Mouse (Mus musculus) G1E (cell line): ENCODE data around the gene Ndufb4.

ENCODE experiments used
- CTCF ChIP-seq: IDR thresholded peaks from 2 replicates; pipeline ENCODE4 v1.5.1; 2012; ENCODE audit warnings: low read depth, low read length, inconsistent platforms, mixed read lengths
- GATA1 ChIP-seq: IDR thresholded peaks from 2 replicates; pipeline ENCODE4 v1.6.1; 2012; ENCODE audit warnings: borderline replicate concordance, low read length, inconsistent platforms, mixed read lengths
- POLR2AphosphoS5 ChIP-seq: IDR thresholded peaks from 2 replicates; pipeline ENCODE4 v1.6.1; 2012; ENCODE audit warnings: low read depth, low read length, inconsistent platforms; ENCODE audit not compliant: insufficient replicate concordance
- TAL1 ChIP-seq: conservative IDR thresholded peaks from 2 replicates; pipeline ENCODE4 v1.6.1; 2012; ENCODE audit warnings: low read depth, low read length, inconsistent platforms, mixed read lengths

- TF ChIP-seq CTCF (no peak), TAL1 (no peak; the same call in 1 of the 2 replicates), GATA1 (no peak), POLR2AphosphoS5 (no peak)
These were observed 32.6 kb upstream of the Ndufb4 start for GRCm38 (mm10) chr16:37686834-37687233.
